Mouse (Mus musculus) limb, embryonic 15.5 days (tissue): ENCODE results near the gene Naa40. TPM values are rescaled to one million over a fixed set of nuclear protein-coding genes. Genes with fewer than 3 reads are reported as not detected.

ENCODE experiments used
- polyA plus RNA-seq: library from polyadenylated mRNA; unstranded; fragments of >200 nt; fragmentation: Nextera tagmentation; extraction: Ambion mirVana; gene quantifications from 2 replicates; pipeline ENCODE4 v1.2.1, GENCODE M21; 2015

Naa40 gene
- polyA plus RNA-seq, 1 experiment from 2014 or later, result 45.0 TPM

Other genes with a start within 250 kb of the Naa40 start
- gene Dnajc4, start 248.6 kb downstream of the Naa40 start, polyA plus RNA-seq, result 23.8 and 30.6 TPM in 2 replicates
- 21.7 and 24.1 TPM in 2 replicates for gene Nudt22, start 245.1 kb downstream of the Naa40 start, polyA plus RNA-seq
- gene Trpt1, start 245.1 kb downstream of the Naa40 start, polyA plus RNA-seq, result 11.9 and 12.2 TPM in 2 replicates
- gene Fermt3, start 221.7 kb downstream of the Naa40 start, polyA plus RNA-seq, result 13.1 TPM in 2 replicates
- 207 and 226 TPM in 2 replicates for gene Stip1, start 201.2 kb downstream of the Naa40 start, polyA plus RNA-seq
- 18.2 and 27.2 TPM in 2 replicates for gene Macrod1, start 184.4 kb downstream of the Naa40 start, polyA plus RNA-seq
- 5.6 and 5.8 TPM in 2 replicates for gene Flrt1, start 135.5 kb downstream of the Naa40 start, polyA plus RNA-seq
- gene Otub1, start 34.9 kb downstream of the Naa40 start, polyA plus RNA-seq, result 183 and 197 TPM in 2 replicates
- 676 and 682 TPM in 2 replicates for gene Cox8a, start 23.6 kb downstream of the Naa40 start, polyA plus RNA-seq
- 16.9 TPM in 2 replicates for gene Rcor2, start 26.1 kb upstream of the Naa40 start, polyA plus RNA-seq
- 41.1 and 46.4 TPM in 2 replicates for gene Mark2, start 100.7 kb upstream of the Naa40 start, polyA plus RNA-seq
- 24.8 and 26.0 TPM in 2 replicates for gene Spindoc, start 141.8 kb upstream of the Naa40 start, polyA plus RNA-seq
- 6.4 and 7.8 TPM in 2 replicates for gene 2700081O15Rik, start 176.4 kb upstream of the Naa40 start, polyA plus RNA-seq
- 122 and 129 TPM in 2 replicates for gene Rtn3, start 242.1 kb upstream of the Naa40 start, polyA plus RNA-seq